Mouse (Mus musculus) c-Kit-negative CD71-positive TER-119-positive erythroid progenitor cells, embryonic 14.5 days (primary cell): ENCODE results near the gene Lipe.
"Not testable (repeated sequence)": the region's sequence is repeated elsewhere in the genome, so short reads cannot be mapped to it uniquely, and the experiment has no call there.

ENCODE experiments used
- DNase-seq: peaks from one replicate; pipeline ENCODE4 v3.0.0-alpha.2; 2013; ENCODE audit warnings: low read depth, low spot score

Lipe gene

DNA sequence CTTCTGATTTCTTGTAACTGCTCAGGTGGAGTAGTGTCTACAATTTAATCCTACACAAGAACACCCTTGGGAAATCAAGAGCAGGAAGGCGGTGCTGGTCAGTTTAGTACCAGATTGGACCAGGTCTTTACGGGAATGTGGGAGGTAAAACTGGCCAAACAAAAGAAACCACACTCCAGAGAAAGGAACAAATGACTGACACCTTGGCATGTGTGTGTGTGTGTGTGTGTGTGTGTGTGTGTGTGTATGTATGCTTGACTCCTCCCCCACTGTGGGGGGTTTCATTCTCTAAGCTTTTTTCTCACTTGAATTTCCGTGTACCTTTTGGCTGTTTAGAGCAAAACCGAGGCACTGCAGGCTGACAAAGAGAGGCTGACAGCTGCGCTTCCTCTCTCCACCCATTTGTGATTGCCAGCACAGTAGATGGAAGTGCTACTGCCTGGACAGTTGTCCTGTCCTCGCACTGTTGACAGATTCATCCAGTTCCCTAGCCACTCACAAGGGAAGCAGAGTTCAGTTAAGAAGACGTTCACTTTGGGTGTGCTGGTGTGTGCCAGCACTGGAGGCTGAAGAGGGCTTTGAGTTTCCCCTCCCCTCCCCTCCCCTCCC lies 14.4 kb upstream of the Lipe start, which contains the start of gene Cxcl17:
Cxcl17 (minus strand) TSS at position 54 of the 609 bp plus-strand sequence.
- no peak for DNase-seq

DNA sequence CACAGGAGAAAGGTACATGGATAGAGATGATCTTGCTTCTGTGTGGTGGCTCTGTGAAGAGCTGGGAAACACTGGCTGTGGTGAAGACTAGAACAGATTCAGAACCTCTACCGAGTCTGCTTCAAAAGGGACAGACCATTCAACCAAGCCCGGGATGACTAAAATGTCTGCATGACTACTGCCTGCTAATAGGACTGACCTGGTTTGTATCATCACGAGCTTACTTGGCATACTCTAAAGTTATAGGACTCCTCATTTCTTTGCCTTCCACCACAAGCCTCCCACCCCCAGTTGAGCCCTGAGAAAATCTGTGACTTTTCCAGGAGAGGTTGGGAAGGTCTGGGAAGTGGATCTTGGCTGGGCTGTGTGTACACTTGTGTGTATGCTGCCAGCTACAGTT lies 13.4 kb upstream of the Lipe start:
- DNase-seq, result no peak

DNA sequence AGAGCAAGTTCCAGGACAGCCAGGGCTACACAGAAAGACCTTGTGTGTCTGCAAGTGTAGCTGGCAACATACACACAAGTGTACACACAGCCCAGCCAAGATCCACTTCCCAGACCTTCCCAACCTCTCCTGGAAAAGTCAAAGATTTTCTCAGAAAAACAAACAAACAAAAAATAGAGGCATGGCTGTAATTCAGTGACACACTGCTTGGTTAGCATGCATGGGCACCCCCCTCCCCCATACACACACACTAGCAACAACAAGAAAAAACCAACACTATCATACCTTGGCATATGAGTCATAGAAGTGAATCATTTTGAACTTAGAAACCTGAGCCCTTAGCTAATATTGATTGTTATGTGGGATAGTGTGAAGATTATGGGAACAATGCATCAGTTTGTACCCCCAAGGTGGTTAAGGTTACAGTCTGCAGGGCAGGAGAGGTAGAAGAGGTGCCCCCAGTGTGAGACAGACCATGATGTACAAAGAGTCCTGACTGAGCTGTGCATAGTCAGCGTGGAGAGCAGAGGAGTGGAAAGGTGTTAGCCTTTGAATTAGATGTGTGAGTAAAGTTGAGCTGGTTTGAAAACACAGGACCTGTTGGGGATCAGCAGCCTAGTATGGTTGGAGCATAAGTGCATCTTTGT lies 12.6 kb upstream of the Lipe start:
- DNase-seq, result no peak

DNA sequence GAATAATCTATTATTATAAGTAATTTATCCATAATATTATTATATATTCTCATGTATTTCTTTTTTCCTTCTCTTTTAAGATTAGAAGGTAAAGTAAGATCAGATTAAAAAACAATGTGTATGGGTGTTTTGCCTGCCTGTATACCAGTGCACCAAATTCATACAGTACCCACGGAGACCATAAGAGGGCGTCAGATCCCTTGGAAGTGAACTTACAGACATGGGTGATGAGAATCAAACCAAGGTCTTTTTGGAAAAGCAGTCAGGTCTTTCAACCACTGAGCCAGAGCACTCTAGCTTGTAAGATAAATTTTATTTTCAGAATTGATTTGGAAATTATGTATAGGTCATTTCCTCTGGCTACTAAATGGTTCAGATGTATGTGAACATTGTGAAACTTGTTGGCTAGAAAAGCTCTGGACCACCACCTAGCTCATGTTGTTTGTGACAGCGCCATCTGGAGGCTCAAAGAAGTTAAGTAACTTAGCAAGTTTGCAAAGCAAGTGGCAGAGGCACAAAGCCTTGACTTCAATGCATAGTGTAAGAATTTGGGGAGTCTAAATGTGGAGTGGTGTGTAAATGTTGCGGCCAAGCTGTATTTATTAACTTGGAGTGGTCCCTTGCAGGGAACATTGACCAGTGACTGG lies 10.7 kb upstream of the Lipe start:
- DNase-seq, result no peak

DNA sequence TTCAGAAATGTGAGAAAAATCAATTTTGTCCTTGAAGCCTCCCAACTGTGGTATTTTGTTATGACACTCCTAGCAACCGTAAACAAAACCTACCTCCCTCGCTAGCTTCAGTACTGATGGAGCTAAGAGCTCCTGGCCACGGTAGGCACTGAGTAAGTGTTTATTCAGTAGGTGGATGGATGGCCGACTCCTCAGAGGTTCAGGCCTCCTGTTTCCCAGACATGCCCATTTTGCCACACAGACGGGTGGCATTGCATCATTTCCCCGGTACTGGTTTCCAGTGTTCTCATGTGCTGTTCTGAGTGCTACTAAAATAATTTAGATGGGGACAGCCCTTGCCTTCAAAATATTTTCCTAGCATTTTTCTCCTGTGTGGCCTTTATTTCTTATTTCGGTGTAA lies 8.0 kb upstream of the Lipe start:
- DNase-seq, result no peak

DNA sequence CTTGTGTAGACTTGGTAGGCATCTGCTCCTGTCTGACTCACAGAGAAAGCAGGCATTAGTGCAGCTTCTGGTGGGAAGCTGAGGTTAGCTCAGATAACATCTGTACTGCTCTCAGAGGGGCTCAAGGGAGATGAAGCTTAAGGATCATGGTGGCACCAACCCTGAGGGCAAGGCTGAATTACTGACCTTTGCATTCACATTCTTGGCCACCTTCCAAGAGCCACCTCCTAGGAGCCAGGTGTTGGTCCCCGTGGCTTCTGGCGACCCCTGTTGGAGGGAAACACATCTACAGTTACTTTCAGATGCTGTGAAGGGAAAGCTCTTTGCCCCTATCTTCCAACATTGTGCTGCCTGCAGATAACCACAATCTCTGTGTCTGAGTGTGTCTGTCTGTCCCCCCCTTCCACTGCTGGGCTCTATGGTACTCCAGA lies 4.2 kb upstream of the Lipe start:
- no peak for DNase-seq

DNA sequence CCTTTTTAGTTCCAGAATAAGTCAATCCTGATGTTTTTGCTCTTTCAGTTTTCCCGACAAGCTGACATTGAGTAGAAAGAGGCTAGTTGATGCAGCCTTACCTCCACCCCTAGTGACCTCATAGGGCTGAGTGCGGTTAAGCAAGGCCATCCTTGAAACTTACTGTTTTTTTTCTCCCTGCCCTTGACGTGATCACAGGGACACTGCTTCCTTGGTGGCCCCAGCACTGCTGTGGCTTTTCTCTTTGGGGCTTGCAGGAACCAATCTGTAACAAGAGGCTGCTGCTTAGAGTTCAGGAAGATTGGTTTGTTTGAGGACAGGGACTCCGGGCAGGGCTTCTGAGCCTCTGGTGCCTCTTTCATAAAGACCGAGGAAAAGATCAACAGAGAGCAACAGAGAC lies 3.5 kb upstream of the Lipe start:
- DNase-seq, result no peak

DNA sequence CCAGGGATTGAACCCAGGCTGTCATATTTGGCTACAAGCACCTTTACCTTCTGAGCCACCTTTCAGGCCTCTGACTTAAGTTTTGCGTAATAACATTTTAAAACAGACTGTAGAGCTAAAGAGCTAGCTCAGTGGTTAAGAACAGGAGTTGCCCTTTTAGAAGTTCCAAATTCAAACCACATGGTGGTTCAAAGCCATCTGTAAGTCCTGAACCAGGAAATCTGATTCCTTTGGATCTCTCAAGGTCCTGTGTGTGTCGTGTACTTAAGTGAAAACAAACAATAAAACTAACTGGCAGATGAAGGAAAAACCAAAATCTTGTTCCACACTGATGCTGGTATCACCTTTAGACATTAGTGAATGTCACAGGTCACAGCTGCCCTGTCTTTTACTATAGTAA lies 3.0 kb upstream of the Lipe start:
- no peak for DNase-seq

DNA sequence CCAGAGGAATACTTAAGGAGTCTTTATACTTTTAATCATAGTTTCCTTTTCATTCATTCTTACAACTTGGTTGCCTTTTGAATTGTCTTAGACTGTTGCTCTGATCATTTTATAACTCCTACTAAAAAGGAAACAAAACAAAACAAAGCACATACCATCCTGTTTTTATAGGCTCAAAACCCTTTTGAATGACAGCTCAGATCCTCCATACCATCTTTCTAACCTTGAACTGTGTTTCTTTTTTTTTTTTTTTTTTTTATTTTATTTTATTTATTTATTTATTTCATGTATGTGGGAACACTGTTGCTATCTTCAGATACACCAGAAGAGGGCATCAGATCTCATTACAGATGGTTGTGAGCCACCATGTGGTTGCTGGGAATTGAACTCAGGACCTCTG lies 518 bp upstream of the Lipe start:
- not testable (repeated sequence) for DNase-seq

DNA sequence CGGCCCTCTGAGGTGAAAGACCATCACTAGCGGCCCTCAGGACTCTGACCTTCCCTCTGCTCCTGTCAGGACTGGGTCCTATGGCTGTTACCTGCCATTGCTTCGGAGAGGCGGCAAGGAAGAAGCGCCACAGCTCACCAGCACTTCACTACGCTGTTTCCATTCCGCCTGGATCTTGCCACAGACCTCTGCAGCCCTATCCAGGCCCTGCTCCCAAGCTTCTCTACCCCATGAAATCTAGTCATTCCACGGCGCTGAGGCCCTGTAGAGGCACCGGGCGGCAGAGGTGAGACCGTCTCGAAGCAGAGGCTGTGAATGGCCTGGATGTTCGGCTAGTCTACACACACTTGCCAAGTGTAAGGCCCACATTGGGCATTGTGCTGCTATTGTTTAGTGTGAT lies 1.9 kb downstream of the Lipe start:
- no peak for DNase-seq

DNA sequence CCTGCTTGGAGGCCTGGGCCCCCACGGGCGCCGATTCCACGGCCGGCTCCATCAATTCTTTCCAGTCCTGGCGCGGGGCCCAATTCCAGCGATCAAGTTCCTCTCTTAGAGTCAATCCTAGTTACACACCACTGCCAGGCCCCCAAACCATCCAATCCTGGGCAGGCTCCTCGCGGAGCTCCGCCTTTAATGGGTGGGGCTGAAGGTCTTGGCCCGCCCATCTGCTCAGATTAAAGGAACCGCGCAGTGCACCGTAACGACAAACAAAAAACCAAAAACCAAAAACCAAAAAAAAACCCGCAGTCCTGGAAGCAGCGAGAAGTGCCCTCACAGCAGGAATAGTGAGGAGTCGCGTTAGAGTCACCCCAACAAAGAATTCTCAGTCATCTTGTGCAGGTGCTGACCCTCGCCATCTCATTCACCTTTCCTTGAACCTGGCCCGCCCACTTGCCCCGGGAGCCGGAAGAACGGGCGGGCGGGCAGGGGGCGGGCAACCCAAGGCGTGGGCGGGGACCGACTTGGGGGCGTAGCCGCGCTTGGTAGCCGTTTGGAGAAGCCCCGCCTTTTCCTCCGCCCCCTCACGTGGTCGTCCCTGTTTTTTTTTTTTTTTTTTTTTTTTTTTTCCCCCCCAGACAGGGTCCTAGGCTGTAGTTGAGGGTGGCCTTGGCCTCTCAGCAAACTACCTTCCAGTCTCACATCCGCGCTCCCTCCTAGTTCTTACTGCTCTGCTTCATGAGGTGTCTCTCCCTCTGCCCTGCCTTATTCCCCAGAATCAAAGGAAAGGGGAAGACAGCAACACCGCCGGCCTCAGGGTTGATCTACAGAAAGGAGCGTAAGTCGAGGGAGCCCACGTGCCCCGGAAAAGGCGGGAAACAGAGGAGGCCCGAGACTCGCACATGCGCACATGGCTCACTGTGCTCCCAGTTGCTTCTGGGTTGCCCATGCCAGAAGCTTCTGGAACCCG lies 2.7 kb downstream of the Lipe start:
- peak; percentile 79 for DNase-seq

DNA sequence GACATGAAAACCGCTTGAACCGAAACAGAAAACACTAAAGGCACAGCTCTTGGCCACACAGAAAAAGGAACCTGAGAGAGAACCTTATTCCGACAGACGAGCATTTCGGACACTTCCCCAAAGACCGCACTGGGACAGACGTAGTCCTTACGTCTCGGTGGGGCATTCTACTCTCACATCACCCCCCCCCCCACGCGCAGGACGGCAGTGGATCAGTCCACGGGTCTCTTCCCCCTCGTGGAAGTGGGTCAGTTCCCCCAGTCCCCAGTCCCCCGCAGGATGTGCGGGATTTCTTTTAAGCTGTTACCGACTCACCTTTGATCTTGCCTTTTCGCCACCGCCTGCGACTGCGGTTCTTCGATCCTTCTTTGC lies 3.3 kb downstream of the Lipe start:
- DNase-seq, result no peak

DNA sequence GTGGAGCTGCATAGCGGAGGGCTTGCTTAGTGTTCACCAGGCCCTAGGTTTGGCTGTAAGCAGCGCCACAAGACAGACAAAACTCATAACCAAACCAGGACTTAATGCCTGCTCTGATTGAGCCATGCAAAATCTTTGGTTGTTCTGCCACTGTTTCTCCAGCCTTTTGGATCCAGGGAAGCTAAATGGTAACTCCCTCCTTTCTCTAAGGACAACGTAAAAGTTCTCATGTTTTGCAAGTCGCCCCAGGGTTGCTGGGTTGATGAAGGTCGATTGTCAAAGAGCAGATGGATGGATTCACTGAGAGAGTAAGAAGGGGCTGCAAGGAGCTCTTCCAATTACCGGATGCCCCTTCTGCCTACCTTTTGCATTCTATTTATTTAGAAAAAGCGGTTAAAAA lies 3.8 kb downstream of the Lipe start:
- DNase-seq, result no peak

DNA sequence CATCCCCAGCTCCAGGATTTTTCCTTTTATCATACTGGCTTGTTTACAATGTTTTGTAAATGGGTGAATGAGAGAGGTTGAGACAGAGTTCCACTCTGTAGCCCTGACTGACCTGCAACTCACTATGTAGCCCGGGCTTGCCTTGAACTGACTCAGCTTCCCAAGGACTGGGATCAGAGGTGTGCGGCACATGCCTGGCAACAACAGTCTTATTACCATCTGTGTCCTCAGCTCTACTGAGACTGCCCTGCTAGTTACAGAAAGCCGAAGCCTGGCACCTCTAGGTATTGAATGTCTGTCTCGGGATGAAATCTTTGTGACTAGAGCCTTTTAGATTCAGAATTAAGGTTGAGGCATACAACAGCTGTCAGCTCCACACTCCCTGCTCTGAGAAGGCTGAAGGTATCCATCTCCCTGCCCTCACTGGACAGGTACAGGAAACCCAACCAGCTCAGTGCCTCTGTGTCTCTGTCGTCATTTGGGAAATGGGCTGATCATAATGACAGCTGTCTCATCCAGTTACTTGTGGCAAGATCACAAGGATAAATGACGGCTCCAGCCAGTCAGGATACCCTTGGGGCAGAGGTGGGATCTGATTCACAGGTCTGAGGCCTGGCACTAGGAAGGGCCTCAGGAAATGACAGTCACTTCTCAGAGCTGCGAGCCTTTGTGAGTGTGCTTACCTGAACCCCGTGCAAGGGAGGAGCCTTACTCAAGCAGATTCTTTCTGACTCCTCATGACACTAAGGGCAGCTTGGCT lies 4.9 kb downstream of the Lipe start:
- no peak for DNase-seq

DNA sequence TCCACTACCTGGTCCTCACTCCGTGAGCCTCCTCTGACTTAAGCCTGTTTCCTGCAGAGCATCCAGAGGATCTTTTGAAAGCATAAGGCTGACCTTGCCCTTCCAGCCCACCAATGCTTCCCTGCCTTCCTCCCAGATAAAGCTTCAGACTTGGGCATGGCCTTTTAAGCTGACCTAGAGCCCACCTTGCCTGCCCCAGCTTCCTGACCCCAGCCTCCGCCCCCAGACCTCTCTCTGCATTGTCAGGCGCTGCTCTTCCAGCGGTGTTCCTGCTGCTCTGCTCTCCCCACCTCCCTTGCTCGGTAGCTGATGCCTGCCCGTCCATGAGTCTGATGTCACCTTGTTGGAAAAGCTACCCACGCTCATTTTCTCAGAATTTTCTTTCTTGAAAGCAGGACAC lies 5.7 kb downstream of the Lipe start:
- DNase-seq, result no peak

DNA sequence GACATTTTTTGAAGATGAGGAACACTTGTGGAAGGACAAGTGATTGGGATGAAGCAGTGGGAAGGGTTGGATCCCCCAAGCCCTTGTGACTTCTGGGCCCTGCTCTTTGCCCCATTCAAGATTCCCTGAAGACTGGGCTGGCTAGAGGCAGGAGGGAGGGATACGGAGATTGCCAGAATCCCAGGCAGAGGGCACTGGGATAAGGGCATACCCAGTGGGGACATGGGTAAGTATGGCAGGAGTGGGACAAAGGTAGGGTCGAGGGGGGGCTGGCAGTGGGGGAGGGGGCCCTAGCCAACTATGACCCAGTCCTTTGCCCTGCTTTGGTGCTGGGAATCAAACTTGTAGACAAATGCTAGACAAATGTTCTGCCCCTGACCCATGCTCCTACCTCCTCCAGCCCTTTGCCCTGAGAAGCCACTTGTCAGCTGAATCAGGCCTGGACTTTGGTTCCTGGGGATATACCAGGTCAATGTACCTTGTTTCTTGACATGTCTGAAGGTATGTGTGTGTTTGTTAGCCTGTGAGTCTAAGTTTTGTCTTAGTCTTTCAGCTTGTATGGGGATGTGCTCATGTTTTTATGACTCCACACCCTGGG lies 6.6 kb downstream of the Lipe start:
- no peak for DNase-seq

DNA sequence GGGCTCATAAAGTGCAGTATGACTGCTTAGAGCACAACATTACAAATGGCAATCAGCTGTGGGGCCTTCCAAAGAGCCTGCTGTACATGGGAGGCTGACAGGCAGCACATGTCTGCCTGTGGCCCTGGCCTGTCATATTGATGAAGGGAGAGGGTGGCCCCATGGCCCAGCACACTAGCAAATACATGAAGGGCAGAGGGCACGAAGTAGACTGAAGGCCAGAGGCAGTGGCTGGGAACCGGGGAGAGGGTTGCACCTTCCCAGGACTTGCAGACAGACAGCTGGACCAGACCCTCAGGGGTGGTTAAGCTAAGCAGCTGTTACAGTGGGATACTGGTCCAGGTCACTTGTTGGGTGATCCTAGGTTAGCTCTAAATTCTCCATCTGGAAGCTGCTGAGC lies 7.5 kb downstream of the Lipe start:
- no peak for DNase-seq

DNA sequence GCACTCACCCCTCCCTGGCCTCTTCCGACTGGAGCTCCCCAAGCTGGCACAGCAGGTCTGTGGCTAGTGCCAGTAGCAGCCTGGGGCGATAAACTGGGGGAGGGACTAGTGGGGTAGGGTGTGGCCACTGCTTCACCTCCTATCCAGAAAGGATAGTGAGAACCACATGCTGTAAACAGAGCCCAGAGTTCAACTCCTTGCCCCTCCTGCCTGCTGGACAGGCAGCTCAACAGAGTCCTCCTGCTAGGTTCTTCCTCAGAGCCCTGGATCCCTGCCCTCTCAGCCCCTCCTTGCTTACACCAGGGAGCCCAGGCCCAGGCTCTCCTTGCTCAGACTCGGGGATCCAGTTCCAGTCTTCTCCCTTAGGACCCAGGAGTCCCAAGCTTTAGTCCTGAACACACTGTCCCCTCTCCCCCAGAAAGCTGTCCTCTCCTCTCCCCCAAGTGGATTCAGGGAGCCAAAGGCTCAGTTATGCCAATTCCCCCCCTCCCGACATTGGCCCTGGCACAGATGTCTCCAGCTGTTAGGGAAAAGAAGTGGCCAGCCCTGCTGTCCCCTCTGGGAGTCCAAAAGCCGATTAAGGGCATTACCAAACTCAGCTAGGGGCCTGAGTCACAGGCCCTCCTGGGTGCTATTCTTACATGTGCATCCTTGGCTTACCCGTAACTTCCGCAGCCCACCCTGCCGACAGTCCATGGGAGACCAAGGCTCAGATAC lies 8.3 kb downstream of the Lipe start:
- peak; percentile 37 for DNase-seq

DNA sequence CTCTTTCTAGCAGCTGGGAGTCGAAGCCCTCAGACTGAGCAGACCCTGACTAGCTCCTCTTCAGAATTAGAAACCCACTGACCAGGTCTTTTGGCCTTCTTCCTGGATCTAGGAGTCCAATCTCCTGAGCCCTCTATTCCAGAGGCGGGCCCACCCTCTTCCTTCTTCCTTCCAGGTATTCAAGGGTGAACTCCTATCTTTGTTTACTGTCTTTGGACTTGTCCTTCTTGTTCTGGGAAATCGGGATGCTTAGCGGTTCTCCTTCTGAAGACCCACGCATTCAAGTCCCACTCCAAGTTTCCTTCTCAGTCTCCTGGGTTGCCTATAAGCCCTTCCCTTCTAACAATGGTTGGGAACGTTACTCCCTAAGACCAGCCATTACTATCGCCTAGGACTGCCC lies 9.6 kb downstream of the Lipe start:
- no peak for DNase-seq

DNA sequence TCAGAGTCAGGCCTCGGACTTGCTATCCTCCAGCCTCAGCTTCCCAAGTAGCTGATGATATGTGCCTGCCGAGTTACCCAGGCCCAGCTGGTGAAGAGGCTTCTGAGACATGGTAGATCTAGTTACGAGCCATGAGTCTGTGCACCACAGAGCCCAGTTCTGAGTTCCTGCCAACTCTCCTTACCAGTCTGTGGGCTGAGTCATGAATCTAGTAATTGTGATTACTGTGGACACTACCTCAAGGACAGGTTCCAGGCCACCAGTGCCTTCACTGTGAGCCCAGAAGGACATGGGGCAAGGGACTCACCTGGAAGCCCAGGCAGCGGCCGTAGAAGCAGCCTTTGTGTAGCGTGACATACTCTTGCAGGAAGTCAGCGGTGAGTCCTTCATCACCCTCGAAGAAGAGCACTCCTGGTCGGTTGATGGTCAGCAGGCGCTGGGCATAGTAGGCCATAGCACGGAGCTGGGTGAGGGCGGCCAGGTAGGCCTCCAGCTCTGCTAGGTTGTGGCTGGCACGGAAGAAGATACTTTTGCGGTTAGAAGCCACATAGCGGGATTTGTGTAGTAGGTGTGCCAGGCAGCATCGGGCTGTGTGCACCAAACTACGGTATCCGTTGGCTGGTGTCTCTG lies 10.6 kb downstream of the Lipe start:
- DNase-seq, result no peak
